Mouse (Mus musculus): ENCODE results near the gene Pdia6. TPM values are rescaled to one million over a fixed set of nuclear protein-coding genes. Genes with fewer than 3 reads are reported as not detected.

Pdia6 gene
- total and polyA plus RNA-seq, 2 experiments from 2014 or later, result 76.3 to 194 TPM

DNA sequence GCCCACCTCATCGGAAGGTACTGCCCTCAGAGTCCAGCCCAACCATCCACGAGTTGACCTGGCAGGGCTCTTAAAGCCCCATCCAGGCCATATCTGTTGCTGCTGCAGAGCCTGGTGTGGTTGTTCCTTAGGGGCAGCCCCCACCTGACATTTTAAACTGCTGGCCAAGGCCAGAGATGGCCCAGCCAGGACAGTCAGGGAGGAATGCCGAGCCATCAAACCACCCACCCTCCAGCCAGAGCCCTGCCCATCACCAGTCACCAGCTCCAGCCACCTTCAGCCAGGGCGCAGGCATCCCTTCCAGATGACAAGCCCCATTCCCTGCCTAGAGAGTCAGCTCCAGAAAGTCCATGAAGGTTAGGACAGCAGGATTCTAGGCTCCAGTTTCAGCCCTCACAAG lies 22.2 kb downstream of the Pdia6 start:
- ATAC-seq, result no peak
- no peak for DNase-seq (ENCODE audit: low spot score)
- no peaks in the 10 kb centered on the region for H3K27me3 ChIP-seq (ENCODE audit: insufficient read depth, low read length)
- no peak overlapping the region for H3K4me2 ChIP-seq (ENCODE audit: low read depth, low read length)
- H3K4me3 ChIP-seq (ENCODE audit: low read length), result no peak overlapping the region
- no peak for TF ChIP-seq CTCF (IDR thresholded peaks at IDR 0.05; ENCODE audit: low read depth)
- 83% methylated on average over 4 of the region's 4 CpGs for WGBS
- no peaks in the 10 kb centered on the region for H3K9me3 ChIP-seq (ENCODE audit: low read length)
- peaks cover 13% of the 10 kb centered on the region for H3K36me3 ChIP-seq (ENCODE audit: insufficient read depth, low read length)
- no peak overlapping the region for H3K27ac ChIP-seq
- no peaks in the 10 kb centered on the region for H3K4me1 ChIP-seq (ENCODE audit: insufficient read depth, low read length)
- no peak overlapping the region for H3K9ac ChIP-seq (replicated peaks; ENCODE audit: low read length)

- WGBS, result 76% methylated on average over 2 of the region's 2 CpGs
- Histone ChIP-seq H3K36me3 (ENCODE audit: insufficient read depth, low read length) (peaks cover 7% of the 10 kb centered on the region), H3K4me3 (ENCODE audit: low read length) (no peak overlapping the region), H3K9me3 (ENCODE audit: low read length) (no peaks in the 10 kb centered on the region), H3K4me2 (ENCODE audit: low read depth, low read length) (no peak overlapping the region), H3K27me3 (ENCODE audit: insufficient read depth, low read length) (no peaks in the 10 kb centered on the region), H3K27ac (no peak overlapping the region), H3K9ac (replicated peaks; ENCODE audit: low read length) (no peak overlapping the region), H3K4me1 (ENCODE audit: insufficient read depth, low read length) (no peaks in the 10 kb centered on the region)
- DNase-seq (ENCODE audit: low spot score) (no peak), ATAC-seq (no peak)
- TF ChIP-seq CTCF (IDR thresholded peaks at IDR 0.05; ENCODE audit: low read depth), result no peak
Measured at GRCm38 (mm10) chr12:17289060-17289459, 22.7 kb downstream of the Pdia6 start.

DNA sequence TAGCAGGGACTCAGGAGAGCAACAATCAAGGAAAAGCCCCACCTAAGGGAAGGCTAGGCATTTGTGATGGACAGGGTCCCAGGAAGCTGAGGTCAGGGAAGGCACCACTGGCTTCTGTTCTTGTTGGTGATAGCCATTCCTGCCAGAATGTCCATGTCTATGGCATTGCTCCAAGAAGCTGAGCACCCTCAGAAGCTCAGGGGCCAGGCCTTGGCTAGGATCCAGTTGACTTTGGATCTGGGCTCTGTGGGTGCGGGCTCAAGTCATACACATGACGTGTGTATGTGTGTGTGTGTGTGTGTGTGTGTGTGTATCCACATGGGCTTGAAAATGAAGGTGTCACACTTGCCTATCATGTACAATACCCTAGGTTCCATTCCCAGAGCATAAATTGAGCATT lies 23.6 kb downstream of the Pdia6 start:
- no peak overlapping the region for H3K4me2 ChIP-seq (ENCODE audit: low read depth, low read length)
- no peak for TF ChIP-seq CTCF (IDR thresholded peaks at IDR 0.05; ENCODE audit: low read depth)
- ATAC-seq (no peak), DNase-seq (ENCODE audit: low spot score) (no peak)
- no peak overlapping the region for H3K27ac ChIP-seq
- no peaks in the 10 kb centered on the region for H3K9me3 ChIP-seq (ENCODE audit: low read length)
- no peak overlapping the region for H3K4me3 ChIP-seq (ENCODE audit: low read length)
- 59% methylated on average over 2 of the region's 2 CpGs for WGBS
- no peaks in the 10 kb centered on the region for H3K4me1 ChIP-seq (ENCODE audit: insufficient read depth, low read length)
- no peaks in the 10 kb centered on the region for H3K27me3 ChIP-seq (ENCODE audit: insufficient read depth, low read length)
- H3K36me3 ChIP-seq (ENCODE audit: insufficient read depth, low read length), result peaks cover 3% of the 10 kb centered on the region
- H3K9ac ChIP-seq (replicated peaks; ENCODE audit: low read length), result no peak overlapping the region

GRCm38 (mm10) chr12:17290569-17290968 lies 24.2 kb downstream of the Pdia6 start:
- 76% methylated on average over 4 of the region's 4 CpGs for WGBS
- Histone ChIP-seq H3K27ac (no peak overlapping the region), H3K27me3 (ENCODE audit: insufficient read depth, low read length) (no peaks in the 10 kb centered on the region), H3K9me3 (ENCODE audit: low read length) (no peaks in the 10 kb centered on the region), H3K4me3 (ENCODE audit: low read length) (no peak overlapping the region), H3K9ac (replicated peaks; ENCODE audit: low read length) (no peak overlapping the region), H3K4me1 (ENCODE audit: insufficient read depth, low read length) (no peaks in the 10 kb centered on the region), H3K36me3 (ENCODE audit: insufficient read depth, low read length) (no peaks in the 10 kb centered on the region), H3K4me2 (ENCODE audit: low read depth, low read length) (no peak overlapping the region)
- TF ChIP-seq CTCF (IDR thresholded peaks at IDR 0.05; ENCODE audit: low read depth), result no peak
- ATAC-seq (no peak), DNase-seq (ENCODE audit: low spot score) (no peak)

DNA sequence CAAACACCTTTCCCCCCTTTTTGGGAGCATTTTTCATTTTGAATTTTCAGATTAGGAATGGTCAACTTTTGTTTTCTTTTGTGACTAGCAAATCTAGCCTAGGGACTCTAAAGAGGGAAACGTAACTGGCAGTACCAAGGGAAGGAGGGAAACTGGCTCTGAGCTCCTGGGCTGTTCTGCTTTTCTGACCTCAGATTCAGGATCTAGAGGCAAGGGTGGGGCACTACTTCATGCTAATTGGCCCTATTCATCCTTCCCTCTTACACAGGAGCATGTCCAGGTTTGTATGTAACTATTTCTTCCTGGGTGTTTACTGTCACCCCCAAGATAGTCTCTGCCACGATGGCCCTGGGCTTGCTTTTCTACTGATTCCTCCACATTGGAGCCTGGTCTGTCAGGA lies 30.6 kb downstream of the Pdia6 start:
- Histone ChIP-seq H3K9ac (replicated peaks; ENCODE audit: low read length) (no peak overlapping the region), H3K27me3 (ENCODE audit: insufficient read depth, low read length) (no peaks in the 10 kb centered on the region), H3K4me1 (ENCODE audit: insufficient read depth, low read length) (no peaks in the 10 kb centered on the region), H3K36me3 (ENCODE audit: insufficient read depth, low read length) (no peaks in the 10 kb centered on the region), H3K27ac (no peak overlapping the region), H3K4me2 (ENCODE audit: low read depth, low read length) (no peak overlapping the region), H3K4me3 (ENCODE audit: low read length) (no peak overlapping the region), H3K9me3 (ENCODE audit: low read length) (no peaks in the 10 kb centered on the region)
- ATAC-seq, result no peak
- 84% methylated on average over 2 of the region's 2 CpGs for WGBS
- no peak for DNase-seq (ENCODE audit: low spot score)
- no peak for TF ChIP-seq CTCF (IDR thresholded peaks at IDR 0.05; ENCODE audit: low read depth)

DNA sequence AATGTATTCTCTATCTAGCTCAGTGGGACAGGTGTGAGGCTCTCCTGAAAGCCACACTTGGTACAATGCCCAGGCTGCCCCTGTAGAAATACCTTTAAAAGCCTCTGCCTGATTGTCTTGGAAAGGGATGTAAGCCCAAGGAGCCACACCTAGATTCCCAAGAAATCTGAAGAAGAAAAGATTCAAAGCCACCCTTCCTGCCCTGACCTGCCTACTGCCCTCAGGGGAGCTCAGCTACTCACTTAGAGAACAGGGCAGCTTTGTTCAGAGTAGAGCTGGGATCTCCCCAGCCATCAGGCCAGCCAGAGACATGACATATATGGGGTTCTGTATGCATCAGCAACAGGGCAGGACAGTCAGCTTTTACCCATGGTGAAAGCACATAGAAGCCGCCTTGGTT lies 33.6 kb downstream of the Pdia6 start:
- no peak for TF ChIP-seq CTCF (IDR thresholded peaks at IDR 0.05; ENCODE audit: low read depth)
- Histone ChIP-seq H3K9ac (replicated peaks; ENCODE audit: low read length) (no peak overlapping the region), H3K4me2 (ENCODE audit: low read depth, low read length) (no peak overlapping the region), H3K27ac (no peak overlapping the region), H3K9me3 (ENCODE audit: low read length) (no peaks in the 10 kb centered on the region), H3K4me3 (ENCODE audit: low read length) (no peak overlapping the region), H3K27me3 (ENCODE audit: insufficient read depth, low read length) (no peaks in the 10 kb centered on the region), H3K36me3 (ENCODE audit: insufficient read depth, low read length) (no peaks in the 10 kb centered on the region), H3K4me1 (ENCODE audit: insufficient read depth, low read length) (no peaks in the 10 kb centered on the region)
- no peak for ATAC-seq
- WGBS, result 98% methylated on average over 1 of the region's 1 CpGs
- no peak for DNase-seq (ENCODE audit: low spot score)

- TF ChIP-seq CTCF (IDR thresholded peaks at IDR 0.05; ENCODE audit: low read depth), result no peak
- H3K9me3 ChIP-seq (ENCODE audit: low read length), result no peaks in the 10 kb centered on the region
- H3K4me2 ChIP-seq (ENCODE audit: low read depth, low read length), result no peak overlapping the region
- H3K9ac ChIP-seq (replicated peaks; ENCODE audit: low read length), result no peak overlapping the region
- WGBS, result 81% methylated on average over 7 of the region's 7 CpGs
- no peak for ATAC-seq
- no peaks in the 10 kb centered on the region for H3K4me1 ChIP-seq (ENCODE audit: insufficient read depth, low read length)
- no peak for DNase-seq (ENCODE audit: low spot score)
- H3K4me3 ChIP-seq (ENCODE audit: low read length), result no peak overlapping the region
- no peak overlapping the region for H3K27ac ChIP-seq
- no peaks in the 10 kb centered on the region for H3K36me3 ChIP-seq (ENCODE audit: insufficient read depth, low read length)
- no peaks in the 10 kb centered on the region for H3K27me3 ChIP-seq (ENCODE audit: insufficient read depth, low read length)
Measured at GRCm38 (mm10) chr12:17305445-17305844, 39.1 kb downstream of the Pdia6 start.

Measured in hindbrain, postnatal 0 days (tissue).